Mouse (Mus musculus): Measurements from ENCODE around the gene Fam205a1.
A peak's percentile ranks its signal among the peaks of the same experiment; 100 is the strongest.
"Not testable (repeated sequence)": the region's sequence is repeated elsewhere in the genome, so short reads cannot be mapped to it uniquely, and the experiment has no call there.

Fam205a1 gene

DNA sequence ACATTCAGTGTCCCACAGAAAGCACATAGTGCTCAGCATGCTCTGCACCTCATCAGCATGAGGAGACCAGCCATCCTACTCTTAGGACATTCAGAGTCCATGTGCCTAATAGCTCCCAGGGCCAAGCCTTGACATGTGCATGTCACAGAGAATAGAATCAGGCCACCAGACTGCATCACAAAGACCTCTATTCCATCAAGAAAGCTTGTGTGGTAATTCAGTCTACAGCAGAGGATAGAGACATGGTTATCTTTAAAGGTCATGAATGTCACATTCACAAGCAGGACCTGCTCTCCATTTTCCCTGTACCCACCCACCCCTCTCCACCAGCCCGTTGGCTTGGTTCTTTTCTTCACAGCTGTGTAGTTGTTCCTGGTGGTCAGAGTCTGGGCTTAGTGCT is at the start of gene Fam205a1:
Gene Fam205a1, minus strand, starts transcription at position 101 of the 400 bp plus-strand sequence.
- not testable (repeated sequence) for DNase-seq

DNA sequence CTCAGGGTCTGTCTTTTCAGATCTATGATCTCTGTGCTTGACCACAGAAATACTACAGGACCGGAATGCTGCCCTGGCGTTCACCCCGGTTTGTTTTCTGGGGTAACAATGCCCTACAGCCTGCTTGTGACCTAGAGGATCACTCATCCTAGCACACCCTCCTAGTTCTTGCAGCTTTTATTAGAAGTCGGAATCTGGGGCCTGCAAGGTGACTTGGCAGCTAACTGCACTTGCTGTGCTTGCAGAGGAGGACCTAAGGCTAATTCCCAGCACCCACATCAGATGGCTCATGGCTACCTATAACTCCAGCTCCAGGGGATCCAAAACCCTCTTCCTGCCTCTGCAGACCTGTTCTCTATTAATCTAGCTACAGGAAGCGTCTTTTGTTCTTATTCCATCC is 49.0 kb upstream of the Fam205a1 start:
- DNase-seq = peak; percentile 15

DNA sequence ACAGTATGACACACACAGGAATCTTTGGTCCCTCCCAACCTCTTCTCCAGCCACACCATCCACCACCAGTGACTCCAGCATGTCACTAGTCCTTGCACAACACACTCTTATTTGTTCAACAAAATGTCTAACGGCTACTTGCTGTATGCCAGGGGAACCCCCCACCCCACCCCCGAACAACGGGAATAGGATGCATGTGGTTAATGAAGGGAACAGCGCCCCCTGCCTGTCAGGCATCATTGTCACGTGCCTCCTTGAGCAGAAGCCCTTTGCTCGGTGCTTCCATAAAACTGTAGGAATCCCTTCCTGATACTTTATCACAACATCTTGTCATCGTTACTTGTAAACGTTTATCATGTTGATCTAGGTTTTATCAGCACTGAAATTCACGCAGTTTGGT is 48.5 kb upstream of the Fam205a1 start:
- no peak for DNase-seq

DNA sequence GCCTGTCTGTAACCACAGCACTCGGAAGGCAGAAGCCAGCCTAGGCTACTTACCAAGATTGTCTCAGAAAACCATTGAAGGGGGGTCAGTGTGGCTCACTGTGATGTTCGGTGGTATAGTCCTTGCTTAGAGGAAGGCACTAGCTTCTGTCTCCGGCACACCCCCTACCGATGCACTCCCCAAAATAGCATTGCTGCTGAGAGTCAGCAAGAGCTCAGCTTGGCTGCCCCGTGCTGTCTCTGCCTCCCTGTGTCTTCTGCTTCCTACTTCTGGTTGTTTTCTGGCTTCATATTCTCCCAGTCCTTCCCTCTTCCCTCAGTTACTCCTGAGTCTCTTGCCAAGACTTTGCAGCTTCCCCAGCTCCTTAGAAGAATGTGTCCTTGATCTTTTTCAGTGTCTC is 47.2 kb upstream of the Fam205a1 start:
- DNase-seq = no peak

DNA sequence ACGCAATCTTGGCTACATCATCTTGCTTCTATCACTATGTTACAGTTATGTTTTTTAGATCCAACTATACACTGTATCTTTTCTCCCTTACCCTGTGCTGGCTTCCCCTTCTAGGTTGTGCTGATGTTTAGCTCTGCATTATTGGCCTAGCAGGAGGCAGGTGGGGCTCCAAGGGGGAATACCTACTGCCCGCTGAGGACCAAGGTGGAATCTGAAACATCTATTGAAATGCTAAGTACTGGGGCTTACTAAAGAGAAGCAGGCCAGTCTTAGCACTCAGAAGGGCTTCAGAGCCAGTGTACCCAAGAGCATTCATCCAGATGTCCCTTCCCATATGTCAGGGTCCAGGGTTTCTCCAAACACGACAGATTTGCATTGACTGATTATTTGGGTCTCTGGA is 45.2 kb upstream of the Fam205a1 start:
- DNase-seq = no peak

DNA sequence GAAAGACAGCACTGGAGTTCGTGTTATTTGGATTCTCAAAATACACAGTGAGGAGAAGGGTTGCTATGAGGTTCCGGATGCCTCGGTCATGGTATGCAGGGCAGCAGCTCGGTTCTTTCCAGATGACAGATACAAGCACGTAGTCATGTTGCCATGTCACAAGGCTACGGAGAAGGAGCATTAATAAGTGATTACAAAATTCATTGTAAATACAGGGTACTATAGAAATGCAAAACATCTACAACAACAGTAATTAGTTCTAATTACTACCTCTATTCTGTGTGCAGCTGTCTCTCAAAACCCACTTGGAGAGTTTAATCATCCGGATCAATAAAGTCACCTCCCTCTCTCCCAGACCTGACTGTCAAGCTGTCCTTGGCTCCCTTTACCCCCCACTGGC is 41.4 kb upstream of the Fam205a1 start:
- no peak for DNase-seq

DNA sequence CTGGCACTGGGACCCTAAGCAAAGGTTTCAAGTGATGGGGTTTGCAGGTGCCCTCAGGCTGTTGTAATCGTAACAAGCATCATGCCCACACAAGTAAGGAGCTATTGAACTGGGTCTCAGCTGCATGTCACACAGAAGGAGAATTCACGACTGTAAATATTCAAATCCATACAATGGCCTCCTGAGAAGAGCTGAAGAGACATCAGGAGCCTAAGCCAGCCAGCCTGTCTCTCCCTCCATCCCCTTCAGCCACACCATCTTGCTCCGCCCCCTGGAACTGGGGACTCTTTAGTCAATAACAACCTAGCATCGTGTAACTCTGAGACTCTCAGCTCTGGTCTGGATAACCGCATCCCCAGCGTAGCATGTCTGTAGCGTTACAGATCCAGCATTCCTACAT is 37.5 kb upstream of the Fam205a1 start:
- no peak for DNase-seq

DNA sequence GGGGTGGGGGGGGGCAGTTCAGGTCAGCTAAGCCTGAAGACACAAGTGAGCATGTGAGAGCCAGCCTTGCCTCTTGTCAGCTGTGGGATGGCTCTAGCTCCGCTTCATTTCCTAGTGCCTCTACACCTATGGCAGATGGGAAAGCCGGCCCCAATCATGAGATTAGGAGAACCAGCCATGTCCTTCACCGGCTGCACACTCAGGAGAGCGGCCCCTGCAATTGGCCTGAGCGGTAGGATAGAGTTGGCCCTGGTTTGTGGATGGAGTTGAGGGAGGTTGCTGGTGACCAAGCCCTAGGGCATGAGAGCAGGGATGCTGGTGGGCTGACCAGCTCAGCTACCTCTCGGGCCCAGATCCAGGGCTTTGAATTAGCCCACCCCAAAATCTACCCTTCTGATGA is 35.1 kb upstream of the Fam205a1 start:
- DNase-seq = no peak

DNA sequence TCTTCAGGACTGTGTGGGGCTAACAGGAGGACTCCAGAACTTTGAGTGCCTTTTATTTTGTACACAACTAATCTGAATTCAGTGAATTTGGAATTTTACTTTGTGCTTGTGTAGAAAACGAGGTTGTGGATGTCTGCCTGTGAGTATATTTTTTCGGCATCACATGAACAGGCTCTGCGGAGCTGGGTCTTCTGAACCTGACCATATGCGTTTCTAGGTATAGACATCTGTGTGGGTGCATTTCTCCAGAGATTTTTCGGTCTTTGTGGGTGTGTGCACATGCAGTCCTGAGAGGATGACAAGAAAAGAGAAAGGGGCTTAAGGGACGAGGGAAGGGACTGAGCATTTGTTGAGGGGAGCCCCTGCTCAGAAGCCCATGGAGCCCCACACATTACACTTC is 33.2 kb upstream of the Fam205a1 start:
- no peak for DNase-seq

DNA sequence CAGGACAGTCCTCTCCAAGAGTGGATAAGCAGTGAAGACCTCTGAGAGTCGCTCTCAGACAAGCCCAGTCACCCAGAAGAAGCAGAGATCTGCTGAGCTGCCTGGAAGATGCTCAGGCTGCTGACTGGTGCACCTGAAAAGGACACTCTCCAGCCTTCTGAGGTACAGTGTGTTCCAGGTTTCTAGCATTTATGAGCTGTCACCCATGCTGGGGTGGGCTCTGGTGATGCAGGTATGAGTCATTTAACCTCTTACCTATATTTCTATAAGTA is 26.9 kb upstream of the Fam205a1 start:
- DNase-seq = no peak

DNA sequence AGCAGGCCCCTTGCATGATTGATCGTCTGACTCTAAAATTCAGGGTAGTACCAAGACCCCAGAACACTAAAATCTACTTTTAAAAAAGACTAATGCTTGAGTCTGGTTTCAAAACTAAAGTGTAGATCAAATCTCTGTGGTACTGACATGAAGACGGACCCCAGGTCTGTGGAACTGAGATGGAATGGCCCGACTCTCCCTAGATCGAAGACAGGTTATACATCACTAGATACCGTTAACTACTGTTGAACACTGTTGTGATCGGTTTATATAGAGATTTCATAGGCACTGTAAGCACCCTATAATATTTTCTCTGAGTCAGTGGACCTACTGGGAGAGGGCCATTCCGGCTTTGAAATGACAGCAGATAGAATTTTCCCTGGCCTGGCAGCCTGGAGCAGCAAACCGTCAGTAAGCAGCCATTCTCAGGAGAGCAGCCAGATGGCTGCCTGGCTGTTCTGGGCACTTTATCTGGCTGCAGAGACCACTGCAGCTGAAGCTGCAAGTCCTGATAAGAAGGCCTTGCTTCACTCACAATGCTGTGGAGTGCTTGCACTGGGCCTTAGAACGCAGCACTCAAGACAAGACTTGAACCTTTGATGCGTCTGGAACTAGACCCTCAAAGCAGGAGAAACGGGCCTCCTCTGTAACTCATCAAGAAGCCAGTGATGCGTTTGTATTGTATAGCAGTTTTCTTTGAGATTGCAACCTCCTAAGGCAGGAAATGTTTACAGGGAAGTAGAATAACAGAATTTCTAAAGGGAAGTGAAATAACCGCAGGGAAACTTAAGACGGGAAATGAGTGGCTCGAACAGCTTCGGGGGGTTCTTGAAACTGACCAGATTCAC is 26.4 kb upstream of the Fam205a1 start:
- DNase-seq = no peak

DNA sequence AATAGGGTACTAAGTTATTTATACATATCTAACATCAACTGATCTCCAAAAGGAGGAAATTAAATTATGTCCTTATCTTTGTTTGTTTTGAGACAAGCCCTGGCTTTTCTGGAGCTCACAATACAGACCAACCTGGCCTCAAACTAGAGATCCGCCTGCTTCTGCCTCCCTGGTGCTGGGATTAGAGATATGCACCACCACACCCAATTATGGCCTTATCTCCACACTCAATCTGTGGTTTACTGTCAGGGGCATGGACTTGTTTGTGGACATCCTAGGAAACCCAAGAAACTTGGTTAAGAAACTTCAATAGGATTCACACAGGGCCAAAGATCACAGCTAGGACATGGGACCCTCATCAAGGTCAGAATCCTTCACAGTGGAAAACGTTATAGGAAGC is 24.0 kb upstream of the Fam205a1 start:
- DNase-seq = no peak

DNA sequence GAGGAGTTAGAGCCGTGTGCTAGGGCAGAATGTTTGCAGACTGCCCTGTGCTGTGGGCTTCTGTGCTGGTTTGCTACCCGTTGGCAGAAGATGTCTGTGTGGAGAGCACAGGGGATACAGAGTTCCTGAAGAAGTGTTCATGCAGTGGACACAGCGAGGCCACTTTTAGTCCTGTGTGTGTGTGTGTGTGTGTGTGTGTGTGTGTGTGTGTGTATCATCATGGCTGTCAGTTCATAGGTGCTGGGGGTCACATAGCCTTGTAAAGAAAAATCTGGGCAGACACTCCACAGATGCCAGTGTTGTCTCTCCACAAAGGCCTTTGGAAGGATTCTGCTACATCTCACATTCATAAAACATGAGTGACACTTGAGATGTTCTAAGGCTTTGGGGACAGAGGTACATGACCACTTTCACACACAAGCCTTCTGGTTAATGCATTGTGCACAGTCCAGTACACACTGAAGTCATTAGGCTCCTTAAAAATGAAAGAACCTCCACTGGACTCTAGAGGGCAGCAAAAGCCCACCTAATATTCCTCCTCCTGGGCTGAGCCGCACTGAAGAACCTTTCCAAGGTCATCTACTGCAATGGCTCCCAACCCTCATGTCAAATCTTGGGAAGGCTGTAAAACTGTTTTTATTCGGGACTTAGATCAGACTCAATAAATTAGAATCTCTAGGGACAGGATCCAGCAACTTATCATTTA is 23.1 kb upstream of the Fam205a1 start:
- peak; percentile 60 for DNase-seq

DNA sequence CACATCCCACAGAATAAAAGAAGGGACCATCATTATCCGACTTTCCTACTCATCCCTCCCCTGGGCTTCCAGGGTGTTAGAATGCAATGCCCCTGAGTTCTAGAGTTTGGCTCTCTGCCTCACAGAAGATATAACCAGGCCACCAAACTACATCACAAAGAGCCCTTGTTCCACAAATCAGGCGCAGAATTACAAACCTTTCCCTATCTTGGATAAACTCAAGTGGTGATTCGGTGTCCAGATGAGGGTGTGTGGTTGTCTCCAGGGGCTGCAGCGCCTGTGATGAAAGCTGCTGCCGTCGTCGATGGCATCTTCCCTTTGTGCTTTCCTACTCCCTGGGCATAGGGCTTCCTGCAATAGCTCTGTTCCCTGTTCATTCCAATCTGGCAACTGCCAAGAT is 20.4 kb upstream of the Fam205a1 start, which contains the start of gene Fam205c:
Gene Fam205c, minus strand, starts transcription at position 101 of the 400 bp plus-strand sequence.
- no peak for DNase-seq

DNA sequence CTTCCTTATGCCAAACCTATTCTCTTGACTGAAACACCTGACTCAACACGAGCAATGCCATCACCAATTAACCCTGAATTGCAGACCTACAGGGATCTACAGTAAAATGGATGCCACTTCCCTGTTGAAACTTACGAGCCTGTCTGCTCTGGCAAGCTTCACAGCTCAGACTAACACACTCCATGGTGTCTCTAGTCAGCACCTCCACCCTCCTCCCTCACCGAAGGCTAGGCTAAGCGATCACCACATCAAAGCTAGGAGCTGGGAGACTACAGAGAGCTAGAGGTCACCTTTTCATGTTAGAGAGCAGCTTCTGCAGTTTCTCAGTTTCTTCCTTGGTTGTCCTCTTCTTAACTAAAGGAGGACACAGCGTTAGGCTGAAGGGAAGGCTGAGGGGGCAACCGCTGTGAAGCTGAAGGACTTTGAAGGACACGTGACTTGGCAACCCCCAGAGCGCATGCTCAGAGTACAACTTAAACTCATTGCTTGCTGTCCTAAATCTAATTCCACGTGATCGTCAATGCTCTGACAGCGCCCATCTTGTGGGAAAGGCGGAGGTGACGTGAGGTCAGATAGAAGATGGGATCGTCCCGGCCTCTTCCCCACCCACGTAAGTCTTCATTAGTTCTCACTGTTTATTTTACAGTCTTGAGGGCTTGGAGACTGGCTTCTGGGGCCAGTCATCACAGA is 19.2 kb upstream of the Fam205a1 start:
- no peak for DNase-seq

DNA sequence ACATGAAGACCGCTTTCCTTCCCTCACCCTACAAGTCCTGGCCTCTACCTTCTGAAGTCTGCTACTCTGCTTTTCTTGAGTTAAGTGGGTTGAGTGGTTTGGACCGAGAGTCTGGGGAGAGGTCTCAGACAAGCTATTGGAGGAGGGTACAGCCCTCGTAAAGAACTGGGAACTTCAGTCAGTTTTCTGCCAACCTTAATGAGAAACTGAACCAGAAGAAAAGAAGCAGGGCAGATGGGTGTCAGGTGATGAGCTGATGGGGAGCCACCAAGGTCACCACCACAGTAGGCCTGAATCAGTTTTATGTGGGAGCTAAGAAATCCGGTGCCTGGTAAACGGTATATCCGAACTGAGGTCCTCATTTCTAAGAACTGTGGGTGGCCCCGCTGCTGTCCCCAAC is 18.5 kb upstream of the Fam205a1 start:
- DNase-seq = no peak

DNA sequence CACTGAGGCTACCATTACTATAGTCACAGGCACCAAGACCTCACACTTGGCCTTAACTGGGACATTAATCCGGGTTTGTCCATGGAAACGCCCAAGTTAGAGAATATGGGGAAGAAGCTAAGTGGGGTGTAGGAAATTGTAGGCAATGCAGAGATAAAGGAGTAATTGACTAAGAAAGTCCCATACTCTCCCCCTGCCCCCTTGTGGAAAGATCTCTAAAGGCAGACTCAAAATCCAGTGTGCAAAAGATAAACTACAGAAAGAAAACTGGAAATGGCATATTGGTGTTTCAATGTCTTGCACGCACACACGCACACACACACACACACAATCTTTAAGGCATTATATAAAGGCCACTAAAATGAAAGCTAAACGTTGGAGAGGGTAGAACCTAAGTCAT is 17.1 kb upstream of the Fam205a1 start:
- DNase-seq = no peak

DNA sequence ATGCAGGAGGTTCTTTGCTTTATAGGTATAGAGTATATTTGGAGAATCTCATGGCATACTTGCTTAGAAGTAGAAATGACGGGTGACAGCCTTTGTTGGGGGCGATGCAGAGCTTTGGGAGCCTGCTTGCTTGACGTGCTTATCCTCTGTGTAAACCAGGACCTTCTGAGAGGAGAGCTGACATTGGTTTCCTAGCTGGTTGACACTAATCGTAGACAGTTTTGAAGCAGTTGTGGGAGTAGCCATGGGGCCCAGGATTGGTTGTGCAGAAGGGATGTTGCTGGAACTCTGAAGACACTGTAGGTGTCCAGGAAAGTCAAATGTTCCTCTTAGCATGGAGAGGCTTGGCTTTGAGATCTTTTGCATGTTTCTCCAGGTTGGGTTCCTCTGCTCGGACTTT is 14.5 kb upstream of the Fam205a1 start:
- no peak for DNase-seq

DNA sequence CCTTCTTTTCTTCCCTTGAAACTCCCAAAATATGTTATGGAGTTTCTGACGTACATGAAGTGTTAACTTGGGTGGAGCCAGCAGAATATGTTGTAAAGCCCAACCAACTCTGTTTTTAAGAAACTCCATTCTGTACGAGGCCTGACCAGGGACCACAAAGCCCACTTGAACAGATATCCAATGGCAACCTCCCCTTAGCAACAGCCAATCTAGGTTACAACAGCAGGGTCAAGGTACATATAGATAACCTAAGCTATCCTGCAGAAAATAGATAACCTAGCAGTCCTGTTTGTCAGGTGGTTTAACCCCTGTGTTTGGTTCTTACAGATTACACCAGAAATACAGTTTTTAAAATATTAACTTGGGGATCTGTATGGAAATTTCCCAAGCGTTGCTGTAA is 13.7 kb upstream of the Fam205a1 start:
- no peak for DNase-seq

DNA sequence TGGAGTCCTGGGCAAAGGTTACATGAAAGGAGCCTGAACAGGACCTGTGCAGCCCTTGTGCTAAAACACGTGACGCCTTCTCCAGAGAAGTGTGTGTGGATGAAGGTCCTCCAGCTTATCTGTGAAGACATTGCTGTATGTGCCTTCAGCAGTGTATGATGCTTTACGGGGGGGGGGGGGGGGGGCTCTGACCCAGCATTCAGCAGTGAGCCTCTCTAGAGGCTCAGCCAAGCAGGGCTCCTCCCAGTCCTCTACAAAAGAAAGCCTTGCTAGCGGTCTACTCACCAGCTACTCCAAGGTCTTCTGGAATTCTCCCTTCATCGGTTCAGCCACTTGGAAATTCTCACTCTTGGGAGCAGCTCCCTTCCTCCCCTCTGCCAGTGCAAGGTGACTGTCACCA is 9.8 kb upstream of the Fam205a1 start:
- not testable (repeated sequence) for DNase-seq

DNA sequence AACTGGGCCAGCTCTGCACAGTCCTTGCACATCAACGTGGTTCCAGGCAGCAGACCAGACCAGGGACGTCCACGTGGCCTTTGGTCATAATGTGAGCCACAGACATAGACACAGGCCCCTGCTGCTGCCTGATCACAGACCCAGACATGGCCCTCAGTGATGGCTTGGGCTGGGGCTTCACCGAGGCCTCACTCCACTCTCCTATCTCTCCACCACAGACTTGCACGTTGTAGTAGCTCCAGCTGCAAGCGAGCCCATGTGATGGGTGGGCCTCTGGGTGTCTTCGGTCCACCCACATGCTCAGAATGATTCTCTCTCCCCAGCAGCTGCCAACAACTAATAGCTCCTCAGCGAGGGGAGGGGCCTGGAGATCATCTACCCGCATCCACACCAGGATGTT is 6.8 kb upstream of the Fam205a1 start:
- DNase-seq = not testable (repeated sequence)

DNA sequence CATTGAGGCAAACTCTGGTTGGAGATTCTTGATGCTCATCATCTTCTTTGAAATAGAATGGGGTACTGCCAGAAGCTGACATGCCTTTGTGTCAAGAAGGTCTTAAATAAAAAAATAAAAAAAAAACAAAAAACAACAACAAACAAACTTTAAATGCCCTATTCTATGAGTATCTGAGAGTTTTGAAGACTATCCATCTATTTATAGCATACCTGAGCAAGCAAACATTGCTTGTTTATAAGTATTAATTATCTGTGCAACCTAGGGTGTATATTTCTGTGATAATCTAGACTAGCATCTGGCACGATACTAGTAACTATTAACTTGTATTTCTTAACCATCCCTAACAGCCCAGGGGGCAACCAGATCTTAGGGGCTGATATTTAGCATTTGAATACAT is 3.0 kb upstream of the Fam205a1 start, which contains the start of gene Gm12394:
Gene Gm12394, minus strand, starts transcription at position 101 of the 400 bp plus-strand sequence.
- DNase-seq = not testable (repeated sequence)

Measured in cerebellum, adult 9-11 months (tissue).